Mouse (Mus musculus) MEL-GATA-1-ER (cell line): ENCODE measurements around the gene Ttyh3.

ENCODE experiments used
- DNase-seq: peaks from one replicate; pipeline ENCODE4 v3.0.0-alpha.2; 2012; ENCODE audit warnings: low read depth; ENCODE audit errors: extremely low read depth

Ttyh3 gene

DNA sequence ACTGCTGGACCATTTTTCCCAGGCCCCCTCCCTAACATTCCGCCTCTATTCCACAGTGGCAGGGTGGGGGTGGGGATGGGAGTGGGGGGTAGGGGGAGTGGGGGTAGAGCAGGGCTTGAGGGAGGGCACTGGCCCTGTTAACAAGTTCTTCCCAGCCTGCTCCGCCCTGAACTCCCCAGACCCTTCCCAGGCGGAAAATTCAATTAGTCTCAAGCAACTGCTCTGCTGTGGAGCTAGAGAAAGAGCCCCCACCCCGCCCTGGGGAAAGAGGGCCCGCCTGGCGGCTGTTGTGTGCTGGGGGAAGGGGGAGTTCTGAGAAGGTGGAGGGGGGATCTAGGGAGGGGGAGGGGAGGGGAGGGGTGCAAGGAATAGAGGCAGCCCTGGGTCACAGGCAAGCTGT lies 69.1 kb downstream of the Ttyh3 start:
- no peak for DNase-seq

DNA sequence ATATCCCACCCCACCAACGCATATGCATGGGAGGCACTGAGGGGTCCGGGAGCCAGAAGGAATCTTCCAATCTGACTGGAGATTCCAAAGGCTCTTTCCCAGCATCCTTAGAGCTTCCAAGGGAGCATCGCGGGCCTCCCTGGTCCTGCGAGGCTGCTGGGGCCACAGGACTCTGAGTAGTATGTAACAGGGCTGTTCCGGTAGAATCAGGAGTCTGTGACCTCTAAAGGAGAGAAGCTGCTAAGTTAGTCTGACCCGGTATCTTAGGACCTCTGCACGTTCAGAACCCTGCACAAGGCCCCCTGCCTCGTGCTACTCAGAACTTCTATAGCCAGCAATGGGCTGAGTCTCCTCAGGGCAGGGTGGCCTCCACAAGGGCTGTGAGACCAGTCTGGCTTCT lies 69.6 kb downstream of the Ttyh3 start:
- DNase-seq = no peak

- no peak for DNase-seq
These were observed 73.4 kb downstream of the Ttyh3 start for GRCm38 (mm10) chr5:140575381-140575866.

GRCm38 (mm10) chr5:140572611-140573010 lies 76.2 kb downstream of the Ttyh3 start:
- no peak for DNase-seq

DNA sequence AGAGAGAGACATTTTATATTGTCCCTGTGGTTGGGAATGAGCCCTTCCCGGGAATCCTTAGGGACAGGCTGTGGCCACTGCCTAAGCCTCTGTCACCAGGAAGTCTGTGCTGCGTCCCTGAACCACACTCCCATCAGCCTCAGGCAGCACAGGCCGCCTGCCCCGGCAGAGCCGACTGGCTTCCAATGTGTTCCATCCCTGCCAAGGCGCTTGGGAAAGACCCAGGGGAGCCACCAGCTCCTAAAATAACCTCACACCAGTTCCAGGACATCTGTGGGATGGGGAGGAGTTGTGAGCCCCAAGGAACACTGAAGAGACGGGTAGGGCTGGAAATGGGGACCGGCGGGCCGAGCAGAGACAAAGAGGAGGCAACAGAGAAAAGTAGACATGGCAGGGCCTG lies 77.2 kb downstream of the Ttyh3 start:
- DNase-seq = no peak

DNA sequence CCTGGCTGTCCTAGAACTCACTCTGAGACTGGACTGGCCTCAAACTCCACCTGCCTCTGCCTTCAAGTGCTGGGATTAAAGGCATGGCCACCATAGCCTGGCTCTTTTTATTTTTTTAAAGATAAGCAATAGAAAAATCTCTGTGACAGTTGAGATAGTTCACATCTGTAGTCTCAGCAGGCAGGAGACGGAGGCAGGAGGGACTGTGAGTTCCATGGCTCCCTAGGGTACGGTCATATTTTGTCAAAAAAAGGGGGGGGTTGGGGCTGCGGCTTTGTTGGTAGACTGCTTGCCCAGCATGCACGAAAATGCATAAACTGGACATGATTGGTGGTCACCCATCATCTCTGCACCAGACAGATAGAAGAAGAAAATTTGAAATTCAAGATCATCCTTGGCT lies 77.6 kb downstream of the Ttyh3 start:
- no peak for DNase-seq
